Mouse (Mus musculus) cerebellum, adult 2 months (tissue): ENCODE measurements at regions not wholly inside any gene's neighbourhood (a gene's known extent, or its start where the extent isn't known, plus 50 kb on each side); places are given as distances from the start of the nearest gene placed in this dataset.

Experiments used
- DNase-seq, 2 experiments: peaks; one replicate each; pipeline ENCODE4 v3.0.0; 2021
- H3K27ac ChIP-seq: fragments of 200-500 bp; 2 replicates; pipeline ENCODE4 v1.5.1; 2012; ENCODE audit warnings: low read length, control low read depth, inconsistent platforms; ENCODE audit not compliant: insufficient read depth
- H3K27me3 ChIP-seq: fragments of 200-500 bp; 2 replicates; pipeline ENCODE4 v1.6.1; 2012; ENCODE audit warnings: inconsistent platforms, mild to moderate bottlenecking, low read length, moderate library complexity; ENCODE audit not compliant: control insufficient read depth, insufficient read depth
- H3K4me1 ChIP-seq: fragments of 200-500 bp; 2 replicates; pipeline ENCODE4 v1.6.1; 2011; ENCODE audit warnings: low read length; ENCODE audit not compliant: control insufficient read depth, insufficient read depth
- H3K4me3 ChIP-seq: fragments of 200-500 bp; replicated peaks from 2 replicates; pipeline ENCODE3; 2011; ENCODE audit warnings: mild to moderate bottlenecking, low read depth, low read length, control low read depth; ENCODE audit not compliant: insufficient read depth
- CTCF ChIP-seq: fragments of 200-500 bp; IDR thresholded peaks from 2 replicates; pipeline ENCODE4 v1.5.1; 2011; ENCODE audit warnings: low read depth, mild to moderate bottlenecking, control low read depth, low read length, moderate library complexity, borderline replicate concordance; ENCODE audit not compliant: insufficient read depth
- POLR2A ChIP-seq: fragments of 200-500 bp; IDR thresholded peaks from 2 replicates; pipeline ENCODE4 v1.6.1; 2011; ENCODE audit warnings: low read length, control low read depth, borderline replicate concordance; ENCODE audit not compliant: insufficient read depth
- WGBS: fragments of 180-500 bp; shearing (Covaris S2); methylation state at CpG from one replicate; pipeline ENCODE4 v1.1.7; 2018; 5-methylcytosine and 5-hydroxymethylcytosine counted together

DNA sequence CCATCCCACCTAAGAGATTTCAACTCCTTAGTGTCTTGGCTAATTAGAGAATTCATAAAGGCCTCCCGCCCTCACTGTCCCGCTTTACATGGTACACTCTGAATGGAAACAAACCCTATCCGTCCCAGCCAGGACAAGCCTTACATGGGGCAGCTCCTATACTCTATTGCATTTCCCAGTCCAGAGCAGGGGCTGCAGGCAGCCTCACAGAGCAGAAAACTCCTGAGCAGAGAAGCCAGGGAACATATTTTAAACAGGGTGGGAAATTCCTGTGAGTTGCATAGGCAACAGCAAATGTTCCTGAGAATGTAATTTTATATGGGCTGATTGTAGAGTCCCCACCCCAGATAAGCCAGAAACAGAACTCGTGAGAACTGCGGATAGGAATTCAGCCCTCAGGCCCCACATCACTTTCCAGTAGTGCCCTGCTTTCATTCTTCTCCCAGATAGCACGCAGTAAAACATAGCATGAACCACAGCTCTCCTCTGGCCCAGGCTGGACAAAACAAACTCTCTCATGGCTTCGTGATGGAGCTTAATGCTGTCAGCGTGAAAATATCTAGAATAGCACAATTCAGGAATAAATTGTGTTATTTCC is 337.4 kb upstream of the Npvf start:
- DNase-seq: no peak
- H3K4me1 ChIP-seq: peaks cover 5% of the 10 kb centered on the region; the same call in 1 of the 2 replicates
- no peak overlapping the region for H3K4me3 ChIP-seq
- no peak for TF ChIP-seq POLR2A
- no peak for TF ChIP-seq CTCF
- no peak overlapping the region for H3K27ac ChIP-seq
- H3K27me3 ChIP-seq: no peaks in the 10 kb centered on the region
- WGBS: 93% methylated on average over 8 of the region's 8 CpGs

DNA sequence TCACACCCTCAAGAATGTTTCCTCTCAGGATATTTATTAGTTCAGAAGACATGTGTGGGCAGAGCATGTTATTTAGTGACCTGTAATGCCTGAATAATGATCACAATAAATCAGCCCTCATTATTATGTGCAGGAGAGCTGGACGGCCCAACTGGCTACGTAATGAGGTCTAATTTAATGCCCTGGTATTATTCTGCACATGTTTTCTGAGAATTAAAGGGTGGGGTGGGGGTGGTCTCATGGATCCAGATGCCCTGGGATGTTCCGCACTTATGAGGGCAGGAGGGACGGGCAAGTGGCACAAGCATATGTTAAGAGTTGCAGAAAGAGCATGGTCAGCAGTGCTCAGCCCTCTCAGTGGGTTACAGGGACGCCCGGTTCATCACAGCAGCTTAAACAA is 339.7 kb upstream of the Npvf start:
- no peak for DNase-seq
- H3K27ac ChIP-seq: no peak overlapping the region
- no peak overlapping the region for H3K4me3 ChIP-seq
- peaks cover under 1% of the 10 kb centered on the region; the same call in 1 of the 2 replicates for H3K4me1 ChIP-seq
- 93% methylated on average over 6 of the region's 6 CpGs for WGBS
- TF ChIP-seq CTCF (no peak), POLR2A (no peak)
- no peaks in the 10 kb centered on the region for H3K27me3 ChIP-seq

DNA sequence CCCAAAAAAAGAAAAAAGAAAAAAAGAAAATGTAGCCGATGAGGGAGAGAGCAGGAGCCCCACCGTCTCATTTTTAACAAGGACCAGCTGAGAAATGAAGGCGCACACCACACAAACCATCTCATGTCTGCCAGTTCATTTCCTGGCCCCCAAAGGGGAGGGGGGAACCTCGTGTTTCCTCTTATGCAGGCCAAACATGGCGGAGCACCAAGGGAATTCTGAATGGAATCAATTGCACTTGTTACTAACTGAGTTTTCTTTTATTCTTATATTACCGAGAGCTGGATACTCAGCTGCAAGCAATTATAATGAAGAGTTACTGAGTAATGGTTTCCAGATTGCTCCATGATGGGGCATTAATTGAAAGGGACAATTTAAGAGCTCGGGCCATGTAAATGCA is 348.5 kb upstream of the Npvf start:
- Histone ChIP-seq H3K27ac (no peak overlapping the region), H3K4me3 (no peak overlapping the region), H3K27me3 (no peaks in the 10 kb centered on the region; the same call in 1 of the 2 replicates), H3K4me1 (no peaks in the 10 kb centered on the region)
- no peak for DNase-seq
- WGBS: 72% methylated on average over 7 of the region's 7 CpGs
- TF ChIP-seq POLR2A (no peak), CTCF (no peak)

DNA sequence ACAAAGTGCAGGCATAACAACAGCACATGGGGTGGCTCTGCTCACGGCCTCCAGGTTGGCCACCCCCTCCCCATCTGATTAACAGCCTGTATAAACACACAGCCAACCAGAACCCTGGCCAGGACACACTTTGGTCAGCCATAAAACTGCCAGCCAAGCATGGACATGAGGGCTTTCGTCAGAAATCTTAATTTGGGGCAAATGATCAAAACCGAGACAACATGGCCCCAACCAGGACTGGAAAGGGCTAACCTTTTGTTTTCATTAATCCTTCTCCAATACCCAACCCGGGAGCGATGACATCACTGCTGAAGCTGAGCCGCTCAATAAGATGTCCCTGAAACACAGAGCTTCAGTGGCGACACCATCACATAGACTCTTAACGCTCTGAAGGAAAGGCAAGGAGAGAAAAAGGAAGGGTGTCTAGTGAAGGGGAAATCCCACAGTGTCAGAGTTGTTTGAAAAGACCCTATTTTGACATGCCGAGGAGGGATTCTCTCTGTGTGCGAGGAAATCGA is 351.9 kb upstream of the Npvf start:
- no peaks in the 10 kb centered on the region for H3K27me3 ChIP-seq
- no peak overlapping the region for H3K27ac ChIP-seq
- no peak for DNase-seq
- no peak overlapping the region for H3K4me3 ChIP-seq
- H3K4me1 ChIP-seq: no peaks in the 10 kb centered on the region
- WGBS: 70% methylated on average over 11 of the region's 11 CpGs
- TF ChIP-seq POLR2A: no peak
- TF ChIP-seq CTCF: no peak

DNA sequence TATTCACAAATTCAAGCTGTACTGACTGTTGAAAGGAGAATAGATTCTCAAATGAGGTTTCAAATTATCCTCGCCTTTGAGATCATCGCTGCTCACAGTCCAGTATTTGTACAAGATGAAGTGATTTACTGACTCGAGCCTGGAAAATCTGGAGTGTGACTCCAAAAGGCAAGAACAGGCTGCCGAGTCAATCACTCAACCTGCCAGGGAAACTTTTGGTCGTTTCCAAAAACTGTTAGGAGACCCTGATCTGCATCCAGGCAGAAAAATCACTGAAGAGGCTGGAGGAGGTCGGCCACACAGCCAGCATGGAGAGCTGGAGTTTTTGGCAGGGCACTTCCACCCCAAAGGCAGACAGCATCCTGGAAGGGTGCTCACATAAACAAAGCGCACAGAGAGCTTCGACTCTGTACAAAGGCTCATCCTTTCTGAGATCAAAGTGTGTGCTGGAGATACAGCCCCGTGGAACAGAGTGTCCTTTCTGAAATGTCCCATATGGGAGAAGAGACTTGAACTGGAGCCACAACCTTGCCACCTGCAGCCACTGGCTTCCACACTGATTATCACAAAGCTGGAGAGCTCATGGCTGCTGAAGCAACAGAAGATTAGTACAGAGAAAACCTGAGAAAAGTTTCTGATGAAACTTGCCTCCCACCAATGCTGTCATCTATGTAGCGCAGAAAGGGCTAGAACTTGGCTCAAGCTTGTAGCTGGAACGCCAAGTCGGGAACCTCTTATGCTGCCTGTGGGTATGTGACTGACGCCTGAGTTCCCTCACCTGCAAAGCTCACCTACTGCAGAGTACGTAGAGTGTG is 355.5 kb upstream of the Npvf start:
- TF ChIP-seq CTCF (no peak), POLR2A (no peak)
- H3K27ac ChIP-seq: no peak overlapping the region

DNA sequence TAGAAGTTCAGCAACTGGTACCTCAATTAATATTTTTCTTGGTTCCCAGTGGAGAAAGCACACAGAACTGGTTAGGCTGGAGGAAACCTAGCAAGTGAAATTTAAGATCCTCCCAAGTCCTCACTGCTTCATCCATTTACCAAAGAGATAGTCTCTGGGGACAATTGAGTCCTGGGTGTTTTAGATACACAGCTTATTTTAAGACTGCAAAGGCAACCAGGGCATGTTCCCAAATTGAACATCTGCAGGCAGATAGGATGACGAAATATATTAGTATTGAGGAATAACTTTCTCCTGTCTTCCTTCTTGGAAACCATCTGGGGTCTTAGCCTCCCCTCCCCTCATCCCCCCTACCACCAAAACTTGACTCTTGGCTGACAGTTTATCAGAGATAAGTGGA is 356.3 kb upstream of the Npvf start:
- DNase-seq: no peak
- Histone ChIP-seq H3K27me3 (no peaks in the 10 kb centered on the region), H3K4me1 (no peaks in the 10 kb centered on the region; the same call in 1 of the 2 replicates), H3K4me3 (no peak overlapping the region), H3K27ac (no peak overlapping the region)
- 95% methylated on average over 1 of the region's 1 CpGs for WGBS
- TF ChIP-seq POLR2A (no peak), CTCF (no peak)

More for the DNA sequence above, 355.5 kb upstream of the Npvf start:
- no peak for DNase-seq
- Histone ChIP-seq H3K4me1 (no peaks in the 10 kb centered on the region; the same call in 1 of the 2 replicates), H3K4me3 (no peak overlapping the region), H3K27me3 (no peaks in the 10 kb centered on the region)
- 37% methylated on average over 14 of the region's 14 CpGs for WGBS

DNA sequence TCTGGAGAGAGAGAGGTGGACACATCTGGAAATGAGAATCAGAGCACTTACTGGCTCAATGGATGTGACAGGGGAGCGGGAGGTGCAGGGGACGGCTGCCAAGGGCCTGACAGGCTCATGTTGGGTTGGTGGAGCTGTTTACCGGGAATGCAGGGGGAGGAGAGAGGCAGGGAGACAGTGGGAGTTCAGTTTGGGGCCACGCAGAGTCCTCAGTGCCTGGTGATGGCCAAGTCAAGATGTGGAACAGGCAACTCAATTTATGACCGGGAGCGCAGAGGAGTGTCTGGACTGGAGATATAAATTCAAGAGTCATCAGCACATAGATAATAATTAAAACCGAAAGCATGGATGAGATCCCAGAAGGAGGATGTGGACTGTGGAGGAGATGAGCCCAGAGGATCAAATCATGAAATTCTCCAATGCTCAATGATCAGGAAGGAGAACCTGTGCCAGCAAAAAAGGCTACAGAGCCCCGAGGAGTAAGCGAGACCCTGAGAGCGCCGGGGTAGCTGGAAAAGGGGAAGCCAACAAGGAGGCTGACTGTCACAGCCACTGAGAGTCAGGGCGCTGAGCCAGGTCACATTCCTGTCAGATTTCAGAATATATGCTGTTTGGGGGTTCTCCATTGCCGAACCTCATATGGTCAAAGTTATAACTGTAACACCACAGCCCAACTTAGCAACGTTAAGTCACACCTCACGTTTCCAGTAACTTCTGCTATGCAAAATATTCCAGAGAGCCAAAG is 358.0 kb upstream of the Npvf start:
- TF ChIP-seq CTCF: no peak
- TF ChIP-seq POLR2A: no peak
- Histone ChIP-seq H3K27me3 (no peaks in the 10 kb centered on the region), H3K27ac (no peak overlapping the region), H3K4me1 (no peaks in the 10 kb centered on the region; the same call in 1 of the 2 replicates), H3K4me3 (no peak overlapping the region)
- DNase-seq: no peak
- WGBS: 28% methylated on average over 15 of the region's 15 CpGs

DNA sequence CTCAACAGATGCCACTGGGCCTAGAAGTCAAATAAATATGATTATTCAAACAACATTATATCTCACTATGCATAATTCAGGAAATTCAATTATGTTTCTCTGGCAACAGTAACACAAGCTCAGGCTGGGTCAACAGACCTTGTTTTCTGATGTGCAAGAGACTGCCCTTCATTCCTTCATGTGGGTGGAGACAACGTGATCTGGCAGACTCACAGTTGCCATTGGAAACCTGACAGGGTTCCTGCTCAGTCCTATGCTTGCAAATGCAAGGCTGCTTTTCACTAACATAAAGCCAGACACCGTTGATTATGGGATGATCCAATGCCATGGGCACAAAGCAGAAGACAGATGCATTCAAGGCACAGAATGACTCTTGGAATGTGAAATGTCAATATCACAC is 361.5 kb upstream of the Npvf start:
- H3K27me3 ChIP-seq: no peaks in the 10 kb centered on the region
- no peak overlapping the region for H3K27ac ChIP-seq
- 35% methylated on average over 2 of the region's 2 CpGs for WGBS
- TF ChIP-seq POLR2A (no peak), CTCF (no peak)
- no peaks in the 10 kb centered on the region; the same call in 1 of the 2 replicates for H3K4me1 ChIP-seq
- no peak for DNase-seq
- H3K4me3 ChIP-seq: no peak overlapping the region
